Mouse (Mus musculus) liver, adult 2 months (tissue): ENCODE data around the gene Gm3285.

Experiments used
- CTCF ChIP-seq: fragments of 200-500 bp; IDR thresholded peaks from 2 replicates; pipeline ENCODE4 v1.5.1; 2011; ENCODE audit warnings: low read depth, low read length, control low read depth
- POLR2A ChIP-seq: fragments of 200-500 bp; IDR thresholded peaks from 2 replicates; pipeline ENCODE4 v1.6.1; 2011; ENCODE audit warnings: low read length, control low read depth; ENCODE audit not compliant: insufficient read depth; ENCODE audit errors: extremely low read depth

- TF ChIP-seq CTCF (no peak), POLR2A (no peak)
Observed at GRCm38 (mm10) chr10:77890987-77891565, 29.3 kb downstream of the Gm3285 start.
